Mouse (Mus musculus): ENCODE measurements around the gene Rbbp4.

- TF ChIP-seq CTCF (conservative IDR thresholded peaks at IDR 0.05 in 1 of 2, IDR thresholded peaks at IDR 0.05 in 1 of 2; ENCODE audit: low read depth in 2 of 2, low read length in 2 of 2) (no peak), HCFC1 (IDR thresholded peaks at IDR 0.05; ENCODE audit: low read depth, low read length) (no peak)
Measured at GRCm38 (mm10) chr4:129299121-129299520, 36.0 kb downstream of the Rbbp4 start.

Measured in CH12.LX (cell line).